Mouse (Mus musculus) E14TG2a.4 (cell line): ENCODE measurements around the gene Taf3.

ENCODE experiments used
- H3K27me3 ChIP-seq: 2 replicates; pipeline ENCODE4 v1.6.1; 2014; ENCODE audit warnings: low read length, control low read depth; ENCODE audit not compliant: insufficient read depth
- H3K36me3 ChIP-seq: 2 replicates; pipeline ENCODE4 v1.6.1; 2014; ENCODE audit warnings: low read length, control low read depth; ENCODE audit not compliant: insufficient read depth
- H3K4me1 ChIP-seq: replicated peaks from 2 replicates; pipeline ENCODE4 v1.6.1; 2014; ENCODE audit warnings: low read depth, low read length, control low read depth
- H3K4me3 ChIP-seq: replicated peaks from 2 replicates; pipeline ENCODE4 v1.5.1; 2014; ENCODE audit warnings: mild to moderate bottlenecking, low read length
- H3K9me3 ChIP-seq: 2 replicates; pipeline ENCODE4 v1.6.1; 2014; ENCODE audit warnings: low read length, control low read depth
- CTCF ChIP-seq: conservative IDR thresholded peaks from 2 replicates; pipeline ENCODE4 v1.5.1; 2014; ENCODE audit warnings: low read length
- NANOG ChIP-seq: IDR thresholded peaks from 2 replicates; pipeline ENCODE4 v1.6.1; 2014; ENCODE audit warnings: borderline replicate concordance, low read length, mixed read lengths
- POU5F1 ChIP-seq: IDR thresholded peaks from 2 replicates; pipeline ENCODE4 v1.6.1; 2014; ENCODE audit warnings: low read length, borderline replicate concordance

Taf3 gene

GRCm38 (mm10) chr2:10004960-10005621 lies 43.3 kb downstream of the Taf3 start:
- Histone ChIP-seq H3K9me3 (no peaks in the 10 kb centered on the region), H3K4me1 (peaks cover 7% of the 10 kb centered on the region), H3K4me3 (no peak overlapping the region), H3K36me3 (peaks cover 5% of the 10 kb centered on the region; the same call in 1 of the 2 replicates), H3K27me3 (no peaks in the 10 kb centered on the region)
- no peak for TF ChIP-seq CTCF
- TF ChIP-seq NANOG = no peak
- no peak for TF ChIP-seq POU5F1

GRCm38 (mm10) chr2:10003358-10003757 lies 45.0 kb downstream of the Taf3 start:
- Histone ChIP-seq H3K36me3 (peaks cover 5% of the 10 kb centered on the region; the same call in 1 of the 2 replicates), H3K4me3 (no peak overlapping the region), H3K4me1 (peaks cover 7% of the 10 kb centered on the region), H3K27me3 (no peaks in the 10 kb centered on the region), H3K9me3 (no peaks in the 10 kb centered on the region)
- TF ChIP-seq POU5F1 (no peak), CTCF (no peak), NANOG (no peak)

- H3K4me1 ChIP-seq = peaks cover 7% of the 10 kb centered on the region
- TF ChIP-seq POU5F1 = no peak
- TF ChIP-seq CTCF = no peak
- TF ChIP-seq NANOG = no peak
- no peak overlapping the region for H3K4me3 ChIP-seq
These were observed 46.8 kb downstream of the Taf3 start for GRCm38 (mm10) chr2:10001591-10001990.

GRCm38 (mm10) chr2:9997535-9997934 lies 50.9 kb downstream of the Taf3 start:
- Histone ChIP-seq H3K4me1 (peaks cover 4% of the 10 kb centered on the region; the same call in 1 of the 2 replicates), H3K27me3 (no peaks in the 10 kb centered on the region), H3K4me3 (no peak overlapping the region), H3K9me3 (no peaks in the 10 kb centered on the region), H3K36me3 (peaks cover 5% of the 10 kb centered on the region; the same call in 1 of the 2 replicates)
- TF ChIP-seq NANOG = no peak
- TF ChIP-seq POU5F1 = no peak
- TF ChIP-seq CTCF = no peak

More at GRCm38 (mm10) chr2:10001591-10001990, 46.8 kb downstream of the Taf3 start:
- no peaks in the 10 kb centered on the region for H3K9me3 ChIP-seq
- H3K27me3 ChIP-seq = no peaks in the 10 kb centered on the region
- H3K36me3 ChIP-seq = peaks cover 5% of the 10 kb centered on the region; the same call in 1 of the 2 replicates

GRCm38 (mm10) chr2:9996111-9996510 lies 52.3 kb downstream of the Taf3 start:
- no peaks in the 10 kb centered on the region for H3K27me3 ChIP-seq
- no peak for TF ChIP-seq POU5F1
- no peak for TF ChIP-seq CTCF
- no peak for TF ChIP-seq NANOG
- H3K9me3 ChIP-seq = no peaks in the 10 kb centered on the region
- no peaks in the 10 kb centered on the region for H3K36me3 ChIP-seq
- H3K4me1 ChIP-seq = no peaks in the 10 kb centered on the region
- H3K4me3 ChIP-seq = no peak overlapping the region

GRCm38 (mm10) chr2:9990690-9991229 lies 57.6 kb downstream of the Taf3 start:
- peaks cover 13% of the 10 kb centered on the region for H3K4me1 ChIP-seq
- TF ChIP-seq CTCF = no peak
- TF ChIP-seq NANOG = no peak
- no peak for TF ChIP-seq POU5F1
- no peaks in the 10 kb centered on the region for H3K36me3 ChIP-seq
- H3K27me3 ChIP-seq = no peaks in the 10 kb centered on the region
- no peaks in the 10 kb centered on the region for H3K9me3 ChIP-seq
- no peak overlapping the region for H3K4me3 ChIP-seq

- Histone ChIP-seq H3K4me1 (peaks cover 18% of the 10 kb centered on the region), H3K36me3 (no peaks in the 10 kb centered on the region), H3K4me3 (no peak overlapping the region), H3K9me3 (no peaks in the 10 kb centered on the region), H3K27me3 (no peaks in the 10 kb centered on the region)
- TF ChIP-seq POU5F1 (no peak), NANOG (no peak), CTCF (no peak)
These were observed 58.5 kb downstream of the Taf3 start for GRCm38 (mm10) chr2:9989649-9990547.

GRCm38 (mm10) chr2:9988290-9988689 lies 60.1 kb downstream of the Taf3 start:
- peaks cover 18% of the 10 kb centered on the region for H3K4me1 ChIP-seq
- TF ChIP-seq POU5F1 (no peak), NANOG (no peak), CTCF (no peak)

More at GRCm38 (mm10) chr2:9988290-9988689, 60.1 kb downstream of the Taf3 start:
- Histone ChIP-seq H3K27me3 (no peaks in the 10 kb centered on the region), H3K4me3 (no peak overlapping the region), H3K36me3 (no peaks in the 10 kb centered on the region), H3K9me3 (no peaks in the 10 kb centered on the region)
